Mouse (Mus musculus) spleen, postnatal 14 days (tissue): ENCODE data around the gene Timm10.
A peak's percentile ranks its signal among the peaks of the same experiment; 100 is the strongest.

Experiments used
- DNase-seq, 2 experiments: peaks; one replicate each; pipeline ENCODE4 v3.0.0; 2021 to 2022; ENCODE audit warnings: low spot score in 2 of 2

Timm10 gene

GRCm38 (mm10) chr2:84858551-84858950 is 31.8 kb downstream of the Timm10 start:
- no peak for DNase-seq

GRCm38 (mm10) chr2:84859991-84860780 is 33.4 kb downstream of the Timm10 start:
- DNase-seq: no peak

GRCm38 (mm10) chr2:84861430-84861829 is 34.6 kb downstream of the Timm10 start:
- no peak for DNase-seq

GRCm38 (mm10) chr2:84862231-84862630 is 35.4 kb downstream of the Timm10 start:
- DNase-seq: no peak

GRCm38 (mm10) chr2:84865616-84866571 is 39.1 kb downstream of the Timm10 start:
- DNase-seq: peak; percentile 52 to 71

- DNase-seq: peak; percentile 74 to 86
Observed at GRCm38 (mm10) chr2:84868521-84868943, 41.7 kb downstream of the Timm10 start.

GRCm38 (mm10) chr2:84868977-84869376 is 42.2 kb downstream of the Timm10 start:
- DNase-seq: no peak

GRCm38 (mm10) chr2:84870623-84871160 is 43.9 kb downstream of the Timm10 start:
- DNase-seq: peak; percentile 31 to 65

GRCm38 (mm10) chr2:84872105-84872716 is 45.4 kb downstream of the Timm10 start:
- DNase-seq: no peak

- DNase-seq: no peak
Observed at GRCm38 (mm10) chr2:84875842-84876241, 49.0 kb downstream of the Timm10 start.
